Mouse (Mus musculus): ENCODE measurements around the gene Paox. TPM values are rescaled to one million over a fixed set of nuclear protein-coding genes. Genes with fewer than 3 reads are reported as not detected.

Paox gene
- polyA plus RNA-seq (2017; shearing (Covaris generic)) = 7.2 TPM

GRCm38 (mm10) chr7:140115583-140116328, at the start of gene Paox:
Paox (plus strand) TSS chr7:140115799.

DNA sequence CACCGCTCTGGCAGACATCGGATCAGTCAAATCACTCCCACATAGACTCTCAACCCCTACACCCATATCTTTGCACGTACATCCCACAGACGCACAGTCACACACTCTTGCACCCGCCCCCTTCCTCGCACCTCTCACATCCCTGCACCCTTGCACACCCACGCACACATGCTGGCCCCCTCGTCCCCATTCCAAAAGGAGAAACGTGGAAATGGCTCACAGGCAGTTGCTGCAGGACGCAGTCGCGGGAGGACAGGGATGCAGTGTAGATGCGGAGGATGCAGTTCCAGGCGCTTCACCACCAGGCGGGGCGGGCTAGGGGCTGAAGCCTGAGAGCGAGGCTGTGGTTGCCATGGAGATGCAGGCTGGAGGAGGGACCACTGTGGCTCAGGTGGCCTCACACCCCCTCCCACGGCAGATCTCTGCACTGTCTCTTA, 33.3 kb upstream of the Paox start, which contains the start of gene Caly:
Caly (minus strand) TSS at position 307 of the 437 bp plus-strand sequence.

GRCm38 (mm10) chr7:140092924-140093528, 22.6 kb upstream of the Paox start, which contains the start of gene Prap1:
Prap1 (plus strand) TSS chr7:140093395.

DNA sequence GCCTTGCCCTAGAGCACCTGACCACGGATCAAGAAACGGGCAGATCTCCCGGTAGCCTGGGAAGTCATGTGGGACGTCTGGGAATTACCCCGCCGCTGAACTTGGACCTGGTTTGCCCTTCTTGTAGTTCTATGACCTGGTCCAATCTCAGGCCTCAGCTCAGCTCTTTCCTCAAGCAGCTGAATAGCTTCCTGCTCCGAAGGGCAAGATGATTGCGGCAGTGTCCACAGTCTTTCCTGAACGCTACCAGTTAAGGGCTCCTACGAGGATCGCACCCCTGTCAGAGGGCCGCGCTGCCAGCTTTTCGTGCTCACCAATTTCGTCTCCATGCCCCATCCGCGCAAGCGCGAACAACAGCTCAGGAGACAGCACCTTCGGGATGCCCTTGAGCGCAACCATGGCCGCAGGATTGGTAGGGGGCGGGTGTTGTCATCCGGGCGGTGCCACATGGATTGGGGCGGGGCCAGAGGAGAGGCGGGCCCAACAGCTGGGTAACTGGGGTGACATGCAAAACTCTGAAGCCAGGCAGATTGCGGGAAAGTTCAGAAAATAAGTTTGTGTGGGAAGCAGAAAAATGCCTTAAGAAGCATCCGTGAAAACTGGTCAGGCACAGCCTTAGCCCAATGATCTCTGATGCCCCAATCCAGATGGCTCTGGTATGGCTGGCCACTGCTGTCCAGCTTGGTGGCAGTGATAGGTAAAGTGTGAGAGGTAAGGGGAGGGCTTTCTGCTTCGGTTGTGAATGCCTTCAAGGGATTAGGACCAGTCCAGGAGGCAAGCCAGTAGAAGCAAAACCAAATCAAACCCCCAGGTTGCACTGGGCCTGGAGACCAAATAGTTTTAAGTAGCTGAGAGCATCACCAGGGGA, 13.4 kb upstream of the Paox start, which contains the start of gene Fuom:
Fuom (minus strand) TSS at position 449 of the 868 bp plus-strand sequence.

DNA sequence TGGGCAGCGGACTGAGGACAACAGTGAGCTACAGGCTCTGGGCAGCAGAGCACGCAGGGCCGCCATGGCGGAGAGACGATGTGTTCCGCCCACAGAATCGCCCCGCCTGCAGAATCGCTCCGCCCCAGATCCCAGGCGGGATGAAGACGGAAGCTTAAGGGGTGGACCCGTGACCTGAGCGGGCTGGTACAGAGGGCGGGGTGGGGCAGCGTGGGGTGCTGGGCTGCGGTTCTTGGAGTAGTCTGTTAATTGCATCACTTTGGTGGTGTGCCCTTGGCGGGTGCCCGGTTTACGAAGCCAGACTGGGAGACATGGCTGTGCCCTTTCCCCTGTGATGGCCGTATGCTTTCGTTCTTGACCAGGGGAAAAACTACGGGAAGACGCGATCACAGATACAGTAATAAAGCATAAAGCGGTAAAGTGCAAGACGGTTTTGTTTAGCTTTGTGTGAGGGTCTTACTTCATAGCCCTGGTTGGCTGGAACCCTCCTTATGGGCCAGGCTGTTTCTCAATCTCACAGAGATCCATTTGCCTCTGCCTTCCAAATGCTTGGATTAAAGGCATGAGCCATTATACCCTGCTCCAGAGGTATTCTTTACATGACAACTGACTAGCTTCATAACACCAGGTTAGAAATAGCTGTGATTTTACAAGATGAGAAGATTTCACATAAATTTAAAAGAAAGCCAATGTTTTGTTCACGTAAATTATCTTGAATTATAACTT, 893 bp downstream of the Paox start, which contains the start of gene Echs1:
Echs1 (minus strand) TSS at position 148 of the 726 bp plus-strand sequence.

DNA sequence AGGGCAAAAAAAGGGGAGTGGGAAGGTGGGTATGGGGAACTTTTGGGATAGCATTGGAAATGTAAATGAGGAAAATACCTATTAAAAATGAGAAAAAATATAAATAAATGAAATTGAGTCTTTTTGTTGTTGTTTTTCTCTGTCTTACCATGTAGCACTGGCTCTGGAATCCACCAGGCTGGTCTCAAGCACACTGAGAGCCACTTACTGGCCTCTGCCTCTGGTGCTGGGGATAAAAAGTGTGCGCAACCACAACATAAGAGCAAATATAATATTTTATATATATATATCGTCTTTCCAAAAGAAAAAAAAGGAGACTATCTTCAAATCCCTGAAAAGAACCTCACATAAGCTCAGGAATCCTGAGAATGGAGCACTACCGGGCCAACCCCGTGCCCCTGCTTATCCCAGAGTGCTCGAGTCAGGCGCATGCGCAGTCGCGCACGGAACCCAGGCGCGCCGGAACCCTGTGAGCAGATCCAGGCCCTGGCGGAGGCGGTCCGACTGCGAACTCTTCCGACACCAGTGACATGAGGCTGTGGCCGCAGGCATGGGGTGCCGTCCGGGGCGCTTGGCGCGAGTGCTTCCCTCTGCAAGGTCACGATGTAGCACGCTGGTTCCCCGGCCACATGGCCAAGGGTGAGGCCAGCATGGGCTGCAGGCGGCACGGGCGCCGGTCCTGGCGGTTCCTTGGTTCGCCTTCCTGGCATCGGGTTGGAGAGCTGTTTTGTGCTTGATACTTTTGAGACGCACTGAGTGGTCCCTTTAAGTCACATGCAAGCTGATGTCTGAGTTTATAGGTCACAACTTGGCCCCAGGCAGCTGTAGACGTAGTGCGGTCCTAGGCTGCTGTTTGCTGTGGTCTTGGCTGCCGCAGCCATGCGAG, 21.8 kb downstream of the Paox start, which contains the start of gene Mtg1:
Mtg1 (plus strand) TSS at position 430 of the 886 bp plus-strand sequence.

GRCm38 (mm10) chr7:140154218-140154927, 38.8 kb downstream of the Paox start, which contains the start of gene Sprn:
Sprn (minus strand) TSS chr7:140154877.

GRCm38 (mm10) chr7:140164664-140165063, 49.1 kb downstream of the Paox start, which contains the start of gene Olfr522:
Olfr522 (minus strand) TSS chr7:140164764.

DNA sequence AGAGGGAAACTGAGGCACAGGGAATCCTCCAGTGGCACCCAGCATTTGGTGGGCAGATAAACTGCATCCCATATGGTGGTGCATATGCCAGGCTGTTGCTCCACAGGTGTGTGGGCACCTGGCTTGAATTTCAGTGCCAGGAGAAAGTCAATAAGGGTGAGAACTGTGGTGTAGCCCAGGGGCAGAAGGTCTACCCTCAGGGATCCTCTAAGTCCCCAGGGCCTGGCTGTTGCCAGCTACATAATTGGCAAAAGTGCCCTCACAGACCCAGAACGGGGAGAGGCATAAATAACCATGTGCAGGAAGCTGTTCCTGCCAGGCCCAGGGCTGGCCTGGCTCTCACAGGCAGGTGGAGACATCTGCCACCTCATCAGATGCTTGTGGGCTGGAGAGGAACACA, 57.3 kb downstream of the Paox start, which contains the start of gene Olfr523:
Olfr523 (plus strand) TSS at position 282 of the 400 bp plus-strand sequence.

Other genes with a start within 250 kb of the Paox start
- 0.74 TPM for gene Kndc1, start 221.1 kb upstream of the Paox start, polyA plus RNA-seq (2017; shearing (Covaris generic))
- gene Utf1, start 172.0 kb upstream of the Paox start, polyA plus RNA-seq (2017; shearing (Covaris generic)) = 4.3 TPM
- not detected for gene 6430531B16Rik, start 137.0 kb upstream of the Paox start, polyA plus RNA-seq (2017; shearing (Covaris generic))
- 5.5 TPM for gene Adam8, start 123.2 kb upstream of the Paox start, polyA plus RNA-seq (2017; shearing (Covaris generic))
- gene Zfp511, start 79.4 kb upstream of the Paox start, polyA plus RNA-seq (2017; shearing (Covaris generic)) = 58.4 TPM
- 41.2 TPM for gene Tubgcp2, start 79.1 kb upstream of the Paox start, polyA plus RNA-seq (2017; shearing (Covaris generic))
- not detected for gene Msx3, start 66.7 kb upstream of the Paox start, polyA plus RNA-seq (2017; shearing (Covaris generic))
- not detected for gene Caly, start 33.3 kb upstream of the Paox start, polyA plus RNA-seq (2017; shearing (Covaris generic))
- not detected for gene Prap1, start 22.4 kb upstream of the Paox start, polyA plus RNA-seq (2017; shearing (Covaris generic))
- gene Fuom, start 13.4 kb upstream of the Paox start, polyA plus RNA-seq (2017; shearing (Covaris generic)) = 9.9 TPM
- 63.4 TPM for gene Echs1, start 677 bp downstream of the Paox start, polyA plus RNA-seq (2017; shearing (Covaris generic))
- gene Mtg1, start 21.8 kb downstream of the Paox start, polyA plus RNA-seq (2017; shearing (Covaris generic)) = 37.2 TPM
- gene Sprn, start 39.1 kb downstream of the Paox start, polyA plus RNA-seq (2017; shearing (Covaris generic)) = not detected
- 0.06 TPM for gene Olfr522, start 49.0 kb downstream of the Paox start, polyA plus RNA-seq (2017; shearing (Covaris generic))
- gene Olfr523, start 57.4 kb downstream of the Paox start, polyA plus RNA-seq (2017; shearing (Covaris generic)) = 0.06 TPM
- gene Olfr524, start 90.2 kb downstream of the Paox start, polyA plus RNA-seq (2017; shearing (Covaris generic)) = not detected
- 0.08 TPM for gene Cd163l1, start 102.5 kb downstream of the Paox start, polyA plus RNA-seq (2017; shearing (Covaris generic))
- gene 5830411N06Rik, start 131.5 kb downstream of the Paox start, polyA plus RNA-seq (2017; shearing (Covaris generic)) = 0.17 TPM
- gene Olfr525, start 205.1 kb downstream of the Paox start, polyA plus RNA-seq (2017; shearing (Covaris generic)) = not detected
- not detected for gene Olfr527, start 218.2 kb downstream of the Paox start, polyA plus RNA-seq (2017; shearing (Covaris generic))
- gene Olfr60, start 245.9 kb downstream of the Paox start, polyA plus RNA-seq (2017; shearing (Covaris generic)) = not detected